Mouse (Mus musculus): ENCODE measurements around the gene Copa. TPM values are rescaled to one million over a fixed set of nuclear protein-coding genes. Genes with fewer than 3 reads are reported as not detected.
A peak's percentile ranks its signal among the peaks of the same experiment; 100 is the strongest.

Copa gene
- total and polyA plus RNA-seq, 3 experiments = 81.2 to 118 (median 92.3) TPM

GRCm38 (mm10) chr1:172116948-172117347 lies 34.6 kb downstream of the Copa start:
- Histone ChIP-seq H3K4me3 (ENCODE audit: control insufficient read depth in 1 of 2, insufficient read depth in 1 of 2, low read depth in 2 of 2, low read length in 2 of 2) (no peak overlapping the region), H3K27me3 (ENCODE audit: control insufficient read depth in 1 of 2, insufficient read depth in 2 of 2, low read length in 2 of 2) (no peaks in the 10 kb centered on the region), H3K36me3 (ENCODE audit: control insufficient read depth in 1 of 2, insufficient read depth in 2 of 2, low read length in 2 of 2) (peaks cover 0 to 42% of the 10 kb centered on the region in 2 experiments; a peak in 2 of 4 replicates), H3K27ac (ENCODE audit: control insufficient read depth, low read depth, low read length) (no peak overlapping the region), H3K9ac (ENCODE audit: control insufficient read depth, low read depth, low read length, poor library complexity, severe bottlenecking) (no peak overlapping the region), H3K9me3 (replicated peaks; ENCODE audit: insufficient read depth, low read length) (no peaks in the 10 kb centered on the region), H3K79me2 (ENCODE audit: control insufficient read depth, insufficient read depth, low read length, poor library complexity) (no peaks in the 10 kb centered on the region), H3K4me1 (ENCODE audit: control insufficient read depth in 1 of 2, insufficient read depth in 2 of 2, low read length in 2 of 2) (0 out of 4 replicates have a peak, but pooled peaks cover 0 to 5% of the 10 kb centered on the region in 2 experiments)
- TF ChIP-seq NRF1 (IDR thresholded peaks at IDR 0.05; ENCODE audit: insufficient read depth, low read depth, low read length, poor library complexity, severe bottlenecking) (no peak), GABPA (IDR thresholded peaks at IDR 0.05; ENCODE audit: low read depth, low read length) (no peak), HCFC1 (IDR thresholded peaks at IDR 0.05; ENCODE audit: low read depth, low read length) (no peak), MXI1 (IDR thresholded peaks at IDR 0.05; ENCODE audit: low read depth, low read length) (no peak), UBTF (IDR thresholded peaks at IDR 0.05; ENCODE audit: borderline replicate concordance, insufficient read depth, low read depth, low read length) (no peak), MAX (IDR thresholded peaks at IDR 0.05; ENCODE audit: low read length) (no peak), POLR2AphosphoS2 (IDR thresholded peaks at IDR 0.05; ENCODE audit: low read length) (no peak), SMC3 (IDR thresholded peaks at IDR 0.05; ENCODE audit: low read depth, low read length) (no peak), POLR2AphosphoS5 (IDR thresholded peaks at IDR 0.05; ENCODE audit: borderline replicate concordance, low read depth, low read length) (no peak), E2F4 (IDR thresholded peaks at IDR 0.05; ENCODE audit: borderline replicate concordance, low read depth, low read length) (no peak), JUND (IDR thresholded peaks at IDR 0.05; ENCODE audit: low read depth, low read length) (no peak), MEF2A (IDR thresholded peaks at IDR 0.05; ENCODE audit: extremely low read depth, insufficient replicate concordance, low read depth, low read length, poor library complexity, severe bottlenecking) (no peak), KAT2A (conservative IDR thresholded peaks at IDR 0.05; ENCODE audit: low read depth, low read length) (no peak)
- DNase-seq (ENCODE audit: low read depth, low spot score) = no peak

- peak; percentile 52 for DNase-seq (ENCODE audit: low read depth, low spot score)
- TF ChIP-seq TAL1 (IDR thresholded peaks at IDR 0.05; ENCODE audit: low read length) = peak; percentile 76
- 0 out of 2 replicates have a peak, but pooled peaks have one; percentile 22 for TF ChIP-seq ETS1 (IDR thresholded peaks at IDR 0.05; ENCODE audit: low read depth, low read length)
- peak; percentile 34; the same call in 1 of the 2 replicates for TF ChIP-seq GATA1 (IDR thresholded peaks at IDR 0.05; ENCODE audit: low read depth, low read length)
- no peak for TF ChIP-seq USF1 (IDR thresholded peaks at IDR 0.05; ENCODE audit: low read depth, low read length)
- TF ChIP-seq POLR2AphosphoS2 (IDR thresholded peaks at IDR 0.05; ENCODE audit: low read length) = no peak
- no peak for TF ChIP-seq CHD1 (IDR thresholded peaks at IDR 0.05; ENCODE audit: low read depth, low read length)
- TF ChIP-seq SIN3A (IDR thresholded peaks at IDR 0.05; ENCODE audit: low read length) = no peak
- 0 out of 2 replicates have a peak, but pooled peaks have one; percentile 20 for TF ChIP-seq RCOR1 (IDR thresholded peaks at IDR 0.05; ENCODE audit: low read depth, low read length)
- peak; percentile 48; the same call in 1 of the 2 replicates for TF ChIP-seq TCF12 (IDR thresholded peaks at IDR 0.05; ENCODE audit: low read depth, low read length)
- TF ChIP-seq EP300 (IDR thresholded peaks at IDR 0.05; ENCODE audit: low read depth in 1 of 2, low read length in 2 of 2) = peak; percentile 36 to 70; a peak in 3 of 4 replicates
- no peak for TF ChIP-seq USF2 (IDR thresholded peaks at IDR 0.05; ENCODE audit: borderline replicate concordance in 1 of 2, insufficient read depth in 1 of 2, low read depth in 1 of 2, low read length in 2 of 2)
- TF ChIP-seq MAX (IDR thresholded peaks at IDR 0.05; ENCODE audit: low read length) = no peak
- H3K9me3 ChIP-seq (replicated peaks; ENCODE audit: insufficient read depth, low read length) = no peaks in the 10 kb centered on the region
- H3K4me1 ChIP-seq (ENCODE audit: control insufficient read depth in 1 of 2, insufficient read depth in 2 of 2, low read length in 2 of 2) = 0 out of 4 replicates have a peak, but pooled peaks cover 0 to 5% of the 10 kb centered on the region in 2 experiments
- no peak overlapping the region for H3K27ac ChIP-seq (ENCODE audit: control insufficient read depth, low read depth, low read length)
- H3K36me3 ChIP-seq (ENCODE audit: control insufficient read depth in 1 of 2, insufficient read depth in 2 of 2, low read length in 2 of 2) = peaks cover 0 to 32% of the 10 kb centered on the region in 2 experiments; a peak in 2 of 4 replicates
- H3K79me2 ChIP-seq (ENCODE audit: control insufficient read depth, insufficient read depth, low read length, poor library complexity) = no peaks in the 10 kb centered on the region
- no peak overlapping the region for H3K4me3 ChIP-seq (ENCODE audit: control insufficient read depth in 1 of 2, insufficient read depth in 1 of 2, low read depth in 2 of 2, low read length in 2 of 2)
- no peak overlapping the region for H3K9ac ChIP-seq (ENCODE audit: control insufficient read depth, low read depth, low read length, poor library complexity, severe bottlenecking)
- no peaks in the 10 kb centered on the region for H3K27me3 ChIP-seq (ENCODE audit: control insufficient read depth in 1 of 2, insufficient read depth in 2 of 2, low read length in 2 of 2)
Measured at GRCm38 (mm10) chr1:172119100-172119499, 36.8 kb downstream of the Copa start.
